Mouse (Mus musculus): ENCODE measurements around the gene Cers6.

- TF ChIP-seq CTCF (IDR thresholded peaks at IDR 0.05; ENCODE audit: control insufficient read depth, insufficient read depth, insufficient replicate concordance, low read depth, low read length) (no peak), POLR2A (IDR thresholded peaks at IDR 0.05; ENCODE audit: control insufficient read depth, low read depth, low read length) (no peak)
Measured at GRCm38 (mm10) chr2:68843330-68843729, 17.9 kb upstream of the Cers6 start.
